9 mouse cellular contexts compared by ENCODE assay signal in genomic region chr4:104369091-104369490, GRCm38 (mm10).
DNase-seq lines count a peak whose midpoint lies in the region; ATAC-seq and TF ChIP-seq lines count a peak whose summit lies in the region.
"Had no signal": no experiment of that assay in that cellular context is flagged by ENCODE, and none has a peak within 500 bp of the region (broad histone marks: within the 10 kb centered on the region; RNA-seq: fewer than 3 reads in every experiment).

No protein-coding gene starts in this region.

- H3K4me1 ChIP-seq in kidney, postnatal 0 days (replicated peaks; ENCODE audit: insufficient read depth, low read length): peaks cover 15% of the 10 kb centered on the region; the same call in 1 of the 2 replicates
- peaks cover 46% of the 10 kb centered on the region for H3K4me1 ChIP-seq in forebrain, embryonic 10.5 days
- H3K4me1 ChIP-seq in intestine, embryonic 15.5 days (replicated peaks): 0 out of 2 replicates have a peak, but pooled peaks cover 5% of the 10 kb centered on the region
- peaks cover 31% of the 10 kb centered on the region for H3K4me1 ChIP-seq in neural tube, embryonic 13.5 days (replicated peaks)

- peaks cover 7% of the 10 kb centered on the region; the same call in 1 of the 2 replicates for H3K27me3 ChIP-seq in kidney, postnatal 0 days (ENCODE audit: insufficient read depth, low read length)
- H3K27me3 ChIP-seq in forebrain, embryonic 10.5 days (ENCODE audit: poor library complexity, severe bottlenecking): peaks cover 78% of the 10 kb centered on the region
- no peaks in the 10 kb centered on the region; the same call in 1 of the 2 replicates for H3K27me3 ChIP-seq in intestine, embryonic 15.5 days (replicated peaks)
- peaks cover 34% of the 10 kb centered on the region for H3K27me3 ChIP-seq in neural tube, embryonic 13.5 days

- H3K4me2 ChIP-seq in kidney, postnatal 0 days (ENCODE audit: low read length): peak overlapping the region; percentile 94
- peak overlapping the region; percentile 92 for H3K4me2 ChIP-seq in intestine, embryonic 15.5 days (replicated peaks)
- peak overlapping the region; percentile 86 for H3K4me2 ChIP-seq in neural tube, embryonic 13.5 days

- DNase-seq in kidney, postnatal 0 days (ENCODE audit: low spot score): no peak
- no peak for DNase-seq in kidney, postnatal 4 days
- no peak for DNase-seq in forebrain, embryonic 10.5 days (ENCODE audit: extremely low spot score, low spot score)
- DNase-seq in embryo, embryonic 9.5 days (ENCODE audit: extremely low spot score): no peak
- DNase-seq in kidney, adult 8-10 months: no peak

- no peak overlapping the region for H3K9ac ChIP-seq in kidney, postnatal 0 days (ENCODE audit: low read depth, low read length)
- no peak overlapping the region for H3K9ac ChIP-seq in intestine, embryonic 15.5 days
- H3K9ac ChIP-seq in neural tube, embryonic 13.5 days: peak overlapping the region; percentile 78

- H3K4me3 ChIP-seq in kidney, postnatal 0 days (replicated peaks; ENCODE audit: low read depth, low read length): peak overlapping the region; percentile 68
- H3K4me3 ChIP-seq in forebrain, embryonic 10.5 days: peak overlapping the region; percentile 84
- H3K4me3 ChIP-seq in intestine, embryonic 15.5 days (replicated peaks): peak overlapping the region; percentile 73
- peak overlapping the region; percentile 62 for H3K4me3 ChIP-seq in neural tube, embryonic 13.5 days

- no peaks in the 10 kb centered on the region for H3K9me3 ChIP-seq in kidney, postnatal 0 days (replicated peaks; ENCODE audit: low read length)
- no peaks in the 10 kb centered on the region; the same call in 1 of the 2 replicates for H3K9me3 ChIP-seq in forebrain, embryonic 10.5 days
- H3K9me3 ChIP-seq in intestine, embryonic 15.5 days: no peaks in the 10 kb centered on the region
- H3K9me3 ChIP-seq in neural tube, embryonic 13.5 days: no peaks in the 10 kb centered on the region

- no peak overlapping the region for H3K27ac ChIP-seq in kidney, postnatal 0 days
- H3K27ac ChIP-seq in forebrain, embryonic 10.5 days: peak overlapping the region; percentile 89
- no peak overlapping the region for H3K27ac ChIP-seq in intestine, embryonic 15.5 days
- peak overlapping the region; percentile 87; the same call in 1 of the 2 replicates for H3K27ac ChIP-seq in neural tube, embryonic 13.5 days (replicated peaks)
- H3K27ac ChIP-seq: macrophage had no signal

- ATAC-seq in kidney, postnatal 0 days (replicated peaks; ENCODE audit: low FRiP score, low read depth): no peak
- no peak for ATAC-seq in intestine, embryonic 15.5 days
- no peak for ATAC-seq in neural tube, embryonic 13.5 days (ENCODE audit: low read depth)
- no peak for ATAC-seq in monocyte, adult 5-6 weeks (replicated peaks; ENCODE audit: insufficient number of reproducible peaks, low FRiP score, low TSS enrichment, poor library complexity, severe bottlenecking)

- no peaks in the 10 kb centered on the region for H3K36me3 ChIP-seq in kidney, postnatal 0 days (ENCODE audit: insufficient read depth, low read length)
- peaks cover 3% of the 10 kb centered on the region; the same call in 1 of the 2 replicates for H3K36me3 ChIP-seq in forebrain, embryonic 10.5 days (replicated peaks)
- H3K36me3 ChIP-seq in intestine, embryonic 15.5 days: no peaks in the 10 kb centered on the region
- no peaks in the 10 kb centered on the region for H3K36me3 ChIP-seq in neural tube, embryonic 13.5 days

- no peak for TF ChIP-seq CTCF in kidney, postnatal 0 days (IDR thresholded peaks at IDR 0.05; ENCODE audit: low read depth)

- WGBS in kidney, postnatal 0 days: 13% methylated on average over 7 of the region's 7 CpGs
- WGBS in forebrain, embryonic 10.5 days: 5% methylated on average over 7 of the region's 7 CpGs
- WGBS in intestine, embryonic 15.5 days: 13% methylated on average over 7 of the region's 7 CpGs
- 5% methylated on average over 7 of the region's 7 CpGs for WGBS in neural tube, embryonic 13.5 days

Comparison
In these comparisons a context has a peak if more than half of its experiments do, and no peak if none do; other contexts are left out.
1. H3K27ac ChIP-seq: peak in forebrain, embryonic 10.5 days (single experiment) and neural tube, embryonic 13.5 days (single experiment); none in kidney, postnatal 0 days (single experiment) and intestine, embryonic 15.5 days (single experiment).
2. Peak in every context shown above with its lines, with median percentiles within 50 percentile points of each other: H3K4me2 ChIP-seq and H3K4me3 ChIP-seq.